Mouse (Mus musculus) hindbrain, embryonic 10.5 days (tissue): Measurements from ENCODE around the gene Hoxa9. TPM values are rescaled to one million over a fixed set of nuclear protein-coding genes. Genes with fewer than 3 reads are reported as not detected.

Experiments used
- DNase-seq: peaks from one replicate; pipeline ENCODE4 v3.0.0-alpha.2; 2017; ENCODE audit warnings: low spot score
- H3K27ac ChIP-seq: fragments of 300-500 bp; sonication (generic); 2 replicates; pipeline ENCODE4 v1.5.1; 2016; ENCODE audit warnings: mild to moderate bottlenecking, moderate library complexity
- H3K27me3 ChIP-seq: fragments of 300-500 bp; sonication (generic); 2 replicates; pipeline ENCODE4 v1.6.1; 2016; ENCODE audit warnings: mild to moderate bottlenecking; ENCODE audit not compliant: poor library complexity, insufficient read depth, severe bottlenecking
- H3K36me3 ChIP-seq: fragments of 300-500 bp; sonication (generic); 2 replicates; pipeline ENCODE4 v1.6.1; 2016; ENCODE audit warnings: mild to moderate bottlenecking, moderate library complexity
- H3K4me1 ChIP-seq: fragments of 300-500 bp; sonication (generic); replicated peaks from 2 replicates; pipeline ENCODE4 v1.6.1; 2016; ENCODE audit warnings: mild to moderate bottlenecking
- H3K4me3 ChIP-seq: fragments of 300-500 bp; sonication (generic); 2 replicates; pipeline ENCODE4 v1.5.1; 2016; ENCODE audit warnings: mild to moderate bottlenecking, moderate library complexity
- H3K9me3 ChIP-seq: fragments of 300-500 bp; sonication (generic); 2 replicates; pipeline ENCODE4 v1.6.1; 2016; ENCODE audit warnings: mild to moderate bottlenecking, moderate library complexity
- WGBS: fragments of 180-500 bp; shearing (Covaris S2); methylation state at CpG from one replicate; pipeline ENCODE4 v1.1.7; 2016; 5-methylcytosine and 5-hydroxymethylcytosine counted together
- microRNA counts: library from miRNA; unstranded; fragments of <30 nt; microRNA quantifications from one replicate; lab custom pipeline; 2017
- polyA plus RNA-seq: library from polyadenylated mRNA; unstranded; fragments of >200 nt; fragmentation: Nextera tagmentation; extraction: Ambion mirVana; gene quantifications from 2 replicates; pipeline ENCODE4 v1.2.1, GENCODE M21; 2016

The Hoxa9 gene
- polyA plus RNA-seq, 1 experiment from 2014 or later, result not detected

DNA sequence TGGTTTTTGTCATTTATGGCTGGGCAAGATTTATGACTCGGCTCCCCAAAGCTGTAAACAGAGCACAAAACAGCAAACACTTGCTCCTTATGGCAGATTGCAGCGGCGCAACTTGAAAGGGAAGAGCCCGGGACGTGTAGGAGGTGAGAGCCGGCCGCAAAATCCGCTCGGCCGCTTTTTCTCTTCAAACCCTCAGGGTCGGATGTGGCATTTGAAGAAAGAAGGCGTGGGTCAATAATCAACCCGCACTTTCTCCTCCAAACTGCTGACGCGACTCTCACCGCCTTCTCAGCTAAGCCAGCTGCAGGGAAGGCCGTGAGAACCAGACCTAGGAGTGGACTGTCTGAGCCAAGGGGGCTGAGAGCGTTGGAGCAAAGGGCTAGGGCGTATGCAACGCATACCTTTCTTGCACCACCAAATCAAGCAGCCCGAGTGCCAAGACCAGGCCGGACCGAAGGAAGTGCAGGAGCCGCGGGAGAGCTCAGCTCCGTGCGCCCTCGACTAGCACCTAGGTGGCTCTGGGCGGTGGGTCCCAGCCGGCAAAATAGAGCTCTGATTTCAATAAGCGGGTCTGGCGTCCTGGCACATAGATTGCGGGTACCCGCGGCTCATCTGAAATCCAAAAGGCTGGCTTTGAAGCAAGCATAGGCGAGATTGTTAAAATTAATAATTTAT, 53.7 kb downstream of the Hoxa9 start, which contains the start of gene 5730596B20Rik:
Gene 5730596B20Rik (plus strand): TSS at position 438 of the 675 bp plus-strand sequence.
- WGBS, result under 1% methylated on average over 36 of the region's 36 CpGs
- peaks cover 100% of the 10 kb centered on the region for H3K27me3 ChIP-seq
- no peaks in the 10 kb centered on the region for H3K9me3 ChIP-seq
- peak within 1 kb of the TSS; percentile 81 for H3K4me3 ChIP-seq
- no peaks in the 10 kb centered on the region for H3K36me3 ChIP-seq
- H3K27ac ChIP-seq, result peak within 1 kb of the TSS; percentile 82
- peak; percentile 73 for DNase-seq
- peaks cover 20% of the 10 kb centered on the region for H3K4me1 ChIP-seq

DNA sequence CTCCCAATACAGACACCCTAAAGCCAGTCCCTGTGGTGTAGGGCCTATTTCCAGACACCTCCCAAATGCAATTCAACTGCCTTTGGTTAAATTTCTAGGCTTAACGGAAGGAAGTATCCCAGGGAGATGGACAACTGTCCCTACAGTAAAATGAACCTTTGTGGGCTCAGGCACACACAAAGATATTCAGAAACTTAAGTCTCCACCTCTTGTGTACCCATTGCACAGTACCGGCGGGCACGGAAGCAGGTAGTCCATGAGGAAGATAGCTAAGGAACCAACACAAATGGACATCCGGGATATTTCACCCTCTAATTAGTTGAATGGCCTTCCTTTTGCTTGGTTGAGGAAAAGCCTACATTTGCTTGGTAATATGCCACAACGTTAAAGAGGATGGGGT, 54.5 kb downstream of the Hoxa9 start:
- peak overlapping the region; percentile 82 for H3K27ac ChIP-seq
- no peak for DNase-seq
- WGBS, result 2% methylated on average over 6 of the region's 6 CpGs

DNA sequence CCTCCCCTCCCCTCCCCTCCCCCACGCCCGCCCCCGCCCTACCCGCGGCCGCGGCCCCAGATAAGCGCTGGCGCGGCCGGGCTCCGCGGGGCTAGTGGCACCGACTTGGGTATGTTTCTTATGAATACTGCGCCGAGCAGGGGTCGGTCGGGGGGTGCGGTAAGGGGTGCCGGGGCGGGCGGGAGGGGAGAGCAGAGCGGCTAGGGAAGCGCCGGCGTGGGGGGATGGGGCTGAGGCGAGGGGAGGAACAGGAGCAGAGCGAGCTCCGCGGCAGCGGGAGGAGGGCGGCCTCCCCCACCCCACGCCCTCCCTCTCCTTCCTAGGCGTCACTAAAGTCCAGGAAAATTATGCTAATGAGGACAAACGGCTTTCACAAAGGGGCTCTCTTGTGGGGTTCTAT, 55.0 kb downstream of the Hoxa9 start:
- Histone ChIP-seq H3K27me3 (peaks cover 100% of the 10 kb centered on the region), H3K36me3 (no peaks in the 10 kb centered on the region), H3K4me3 (peak overlapping the region; percentile 81), H3K4me1 (peaks cover 33% of the 10 kb centered on the region), H3K27ac (peak overlapping the region; percentile 82), H3K9me3 (no peaks in the 10 kb centered on the region)
- under 1% methylated on average over 10 of the region's 35 CpGs for WGBS
- peak; percentile 66 for DNase-seq

More for the DNA sequence above, 54.5 kb downstream of the Hoxa9 start:
- Histone ChIP-seq H3K9me3 (no peaks in the 10 kb centered on the region), H3K4me1 (peaks cover 28% of the 10 kb centered on the region), H3K27me3 (peaks cover 100% of the 10 kb centered on the region), H3K36me3 (no peaks in the 10 kb centered on the region), H3K4me3 (peak overlapping the region; percentile 81)

DNA sequence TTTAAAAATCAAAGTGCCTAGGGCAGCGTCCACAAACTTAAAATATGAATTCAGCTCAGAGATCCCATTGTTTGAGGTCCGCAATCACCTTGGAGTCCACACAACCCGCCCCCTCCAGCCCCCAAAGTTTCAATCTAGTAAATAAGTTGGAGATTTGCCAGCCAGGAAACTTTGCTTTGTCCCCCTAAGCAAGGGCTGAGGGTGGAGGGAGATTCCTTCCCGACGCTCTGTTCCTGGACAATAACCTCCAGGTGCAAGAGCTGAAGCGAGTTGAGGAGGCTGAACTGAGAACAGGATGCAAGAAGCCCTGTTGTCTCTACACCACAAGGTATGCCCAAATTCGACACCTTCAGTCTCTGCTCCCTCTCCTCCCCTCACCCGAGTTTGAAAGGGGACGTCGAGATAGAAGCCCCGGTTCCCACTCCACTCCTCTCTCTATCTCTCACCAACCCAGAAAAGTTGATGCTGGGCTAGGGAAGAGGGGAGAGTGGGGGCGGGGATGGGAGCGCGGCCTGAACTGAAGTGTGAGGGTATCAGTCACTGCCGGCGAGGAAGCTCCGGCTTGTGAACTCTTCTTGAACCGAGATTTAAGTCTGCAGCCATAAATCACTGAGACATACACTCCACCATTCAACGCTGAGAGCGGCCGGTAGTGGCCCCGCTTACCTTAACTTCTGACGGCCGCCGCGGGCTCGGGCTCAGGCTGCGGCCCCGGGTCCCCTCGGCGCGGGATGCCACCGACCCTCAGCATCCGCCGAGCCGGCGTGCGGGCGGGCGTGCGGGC, 55.7 kb downstream of the Hoxa9 start:
- peak overlapping the region; percentile 81 for H3K4me3 ChIP-seq

DNA sequence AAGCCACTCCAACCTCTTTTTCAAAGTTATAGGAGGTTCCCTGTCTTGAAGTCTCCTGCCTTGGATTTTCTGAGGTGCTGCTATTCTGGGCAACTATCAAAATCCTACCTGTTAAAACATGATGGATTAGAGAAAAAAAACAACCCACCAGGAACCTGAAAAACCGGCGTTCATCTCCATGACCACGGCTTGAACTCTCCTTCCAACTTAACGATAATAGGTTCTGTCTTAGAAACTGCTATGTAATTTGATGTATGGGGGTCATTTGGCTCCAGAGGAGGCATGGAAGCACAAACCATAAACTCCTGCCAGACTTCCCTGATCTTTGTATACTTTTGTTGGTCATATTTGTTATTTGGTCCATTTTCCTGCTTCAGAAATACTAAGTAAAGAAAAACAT, 57.2 kb downstream of the Hoxa9 start:
- no peak for DNase-seq
- WGBS, result 4% methylated on average over 4 of the region's 4 CpGs
- H3K27ac ChIP-seq, result 0 out of 2 replicates have a peak overlapping the region, but pooled peaks have one; percentile 95

More for the DNA sequence above, 55.7 kb downstream of the Hoxa9 start:
- WGBS, result under 1% methylated on average over 41 of the region's 41 CpGs
- peaks cover 100% of the 10 kb centered on the region for H3K27me3 ChIP-seq
- H3K27ac ChIP-seq, result peak overlapping the region; percentile 82
- H3K36me3 ChIP-seq, result no peaks in the 10 kb centered on the region
- H3K4me1 ChIP-seq, result peaks cover 40% of the 10 kb centered on the region
- DNase-seq, result peak; percentile 62
- H3K9me3 ChIP-seq, result no peaks in the 10 kb centered on the region

More for the DNA sequence above, 57.2 kb downstream of the Hoxa9 start:
- Histone ChIP-seq H3K9me3 (no peaks in the 10 kb centered on the region), H3K4me1 (peaks cover 44% of the 10 kb centered on the region), H3K27me3 (peaks cover 100% of the 10 kb centered on the region), H3K36me3 (no peaks in the 10 kb centered on the region), H3K4me3 (peak overlapping the region; percentile 81)

MicroRNAs encoded within 50 kb of the gene (microRNA counts, 519-probe panel; counts per million panel counts)
- microRNA mmu-miR-196b (lab: Ali Mortazavi, UCI), result 1,255 counts per million, percentile 77 among the panel's probes with 10 or more counts

Other genes starting within 250 kb of the Hoxa9 start
- 14.5 and 18.1 TPM in 2 replicates for gene Skap2, start 218.5 kb downstream of the Hoxa9 start, polyA plus RNA-seq
- gene Hoxa1, start 72.8 kb downstream of the Hoxa9 start, polyA plus RNA-seq, result 0.77 and 1.4 TPM in 2 replicates
- gene Hoxa2, start 66.3 kb downstream of the Hoxa9 start, polyA plus RNA-seq, result 31.4 and 56.9 TPM in 2 replicates
- 0.90 and 3.6 TPM in 2 replicates for gene 5730596B20Rik, start 53.6 kb downstream of the Hoxa9 start, polyA plus RNA-seq
- gene Hoxa4, start 39.3 kb downstream of the Hoxa9 start, polyA plus RNA-seq, result 0.14 and 4.3 TPM in 2 replicates
- gene Hoxa5, start 26.5 kb downstream of the Hoxa9 start, polyA plus RNA-seq, result 1.8 TPM in 1 of 2 replicates, not detected in the other
- gene Hoxa6, start 22.4 kb downstream of the Hoxa9 start, polyA plus RNA-seq, result not detected in 2 replicates
- gene Hoxa3, start 17.8 kb downstream of the Hoxa9 start, polyA plus RNA-seq, result 3.6 and 9.7 TPM in 2 replicates
- not detected in 2 replicates for gene Gm28308, start 17.8 kb downstream of the Hoxa9 start, polyA plus RNA-seq
- not detected in 2 replicates for gene Hoxa7, start 9.2 kb downstream of the Hoxa9 start, polyA plus RNA-seq
- gene Hoxa10, start 9.8 kb upstream of the Hoxa9 start, polyA plus RNA-seq, result not detected in 2 replicates
- not detected in 2 replicates for gene Hoxa11, start 14.7 kb upstream of the Hoxa9 start, polyA plus RNA-seq
- not detected in 2 replicates for gene Hoxa13, start 29.8 kb upstream of the Hoxa9 start, polyA plus RNA-seq
- gene Evx1, start 82.4 kb upstream of the Hoxa9 start, polyA plus RNA-seq, result 2.3 and 4.3 TPM in 2 replicates